Mouse (Mus musculus): ENCODE results near the gene Lpp. TPM values are rescaled to one million over a fixed set of nuclear protein-coding genes. Genes with fewer than 3 reads are reported as not detected.

Lpp gene
- polyA plus RNA-seq, 1 experiment from 2014 or later, result 10.3 TPM

- 58% methylated on average over 4 of the region's 4 CpGs for WGBS (ENCODE audit: insufficient replicate concordance)
- H3K4me2 ChIP-seq (ENCODE audit: low read depth, low read length), result no peak overlapping the region
- H3K9ac ChIP-seq (ENCODE audit: low read depth, low read length), result no peak overlapping the region
- H3K4me3 ChIP-seq (ENCODE audit: low read depth, low read length), result no peak overlapping the region
- no peak overlapping the region for H3K27ac ChIP-seq (ENCODE audit: low read length)
- ATAC-seq (ENCODE audit: low read depth), result no peak
- no peaks in the 10 kb centered on the region for H3K9me3 ChIP-seq (replicated peaks; ENCODE audit: control insufficient read depth, low read length)
- no peaks in the 10 kb centered on the region for H3K27me3 ChIP-seq (ENCODE audit: control insufficient read depth, insufficient read depth, low read depth, low read length)
- no peaks in the 10 kb centered on the region for H3K4me1 ChIP-seq (ENCODE audit: control insufficient read depth, low read depth, low read length)
- H3K36me3 ChIP-seq (ENCODE audit: control insufficient read depth, insufficient read depth), result no peaks in the 10 kb centered on the region
These were observed 145.7 kb downstream of the Lpp start for GRCm38 (mm10) chr16:24539003-24539402.

DNA sequence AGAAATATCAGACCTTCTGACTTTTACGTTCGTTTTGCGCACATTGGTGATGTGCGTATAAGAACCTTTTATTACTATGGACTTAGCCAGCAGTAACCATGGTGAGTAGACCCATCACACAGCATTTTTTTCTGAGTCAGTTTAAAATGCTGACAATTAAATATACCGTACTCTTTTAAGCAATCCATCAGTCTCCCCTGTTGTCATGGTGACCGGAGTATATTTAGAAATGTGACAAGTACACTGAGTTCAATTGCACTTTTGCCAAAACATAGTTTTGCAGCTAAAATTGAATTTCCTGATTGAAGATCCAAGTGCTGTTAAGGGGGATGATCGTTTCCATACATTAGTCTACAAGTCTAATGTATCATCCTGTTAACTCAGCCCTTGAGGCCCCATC, 149.6 kb downstream of the Lpp start:
- H3K4me1 ChIP-seq (ENCODE audit: control insufficient read depth, low read depth, low read length), result no peaks in the 10 kb centered on the region
- no peak for ATAC-seq (ENCODE audit: low read depth)
- H3K9ac ChIP-seq (ENCODE audit: low read depth, low read length), result no peak overlapping the region
- H3K9me3 ChIP-seq (replicated peaks; ENCODE audit: control insufficient read depth, low read length), result no peaks in the 10 kb centered on the region
- H3K36me3 ChIP-seq (ENCODE audit: control insufficient read depth, insufficient read depth), result no peaks in the 10 kb centered on the region
- no peaks in the 10 kb centered on the region for H3K27me3 ChIP-seq (ENCODE audit: control insufficient read depth, insufficient read depth, low read depth, low read length)
- WGBS (ENCODE audit: insufficient replicate concordance), result 75% methylated on average over 7 of the region's 7 CpGs
- no peak overlapping the region for H3K27ac ChIP-seq (ENCODE audit: low read length)
- H3K4me3 ChIP-seq (ENCODE audit: low read depth, low read length), result no peak overlapping the region
- H3K4me2 ChIP-seq (ENCODE audit: low read depth, low read length), result no peak overlapping the region

- Histone ChIP-seq H3K4me2 (ENCODE audit: low read depth, low read length) (no peak overlapping the region), H3K36me3 (ENCODE audit: control insufficient read depth, insufficient read depth) (no peaks in the 10 kb centered on the region), H3K4me1 (ENCODE audit: control insufficient read depth, low read depth, low read length) (no peaks in the 10 kb centered on the region), H3K9ac (ENCODE audit: low read depth, low read length) (no peak overlapping the region), H3K4me3 (ENCODE audit: low read depth, low read length) (no peak overlapping the region), H3K27ac (ENCODE audit: low read length) (no peak overlapping the region), H3K9me3 (replicated peaks; ENCODE audit: control insufficient read depth, low read length) (no peaks in the 10 kb centered on the region), H3K27me3 (ENCODE audit: control insufficient read depth, insufficient read depth, low read depth, low read length) (no peaks in the 10 kb centered on the region)
- no peak for ATAC-seq (ENCODE audit: low read depth)
- 69% methylated on average over 5 of the region's 5 CpGs for WGBS (ENCODE audit: insufficient replicate concordance)
These were observed 152.1 kb downstream of the Lpp start for GRCm38 (mm10) chr16:24545366-24545765.

- WGBS (ENCODE audit: insufficient replicate concordance), result 64% methylated on average over 4 of the region's 4 CpGs
These were observed 165.2 kb downstream of the Lpp start for GRCm38 (mm10) chr16:24558458-24558857.

DNA sequence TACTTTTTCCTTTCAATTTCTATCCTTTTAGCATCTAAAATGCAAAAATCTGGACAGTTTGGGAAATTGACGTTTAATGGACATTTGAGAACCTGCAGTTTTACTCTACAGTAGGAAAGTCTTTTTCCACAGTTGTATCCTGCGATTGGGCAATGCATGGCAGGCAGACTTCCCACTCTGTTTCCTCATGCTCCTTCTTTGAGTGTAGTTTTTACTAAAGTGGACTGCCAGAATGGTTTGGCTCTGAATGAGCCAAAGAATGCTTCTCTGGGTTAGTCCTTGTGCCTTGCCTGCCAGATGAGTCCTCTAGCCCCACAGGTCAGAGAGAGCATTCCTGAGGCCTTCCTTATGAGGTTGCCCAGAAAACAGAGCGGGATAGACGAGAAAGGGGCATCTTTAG, 166.5 kb downstream of the Lpp start:
- ATAC-seq (ENCODE audit: low read depth), result no peak
- no peaks in the 10 kb centered on the region for H3K4me1 ChIP-seq (ENCODE audit: control insufficient read depth, low read depth, low read length)
- 58% methylated on average over 4 of the region's 4 CpGs for WGBS (ENCODE audit: insufficient replicate concordance)

More at GRCm38 (mm10) chr16:24558458-24558857, 165.2 kb downstream of the Lpp start:
- no peak for ATAC-seq (ENCODE audit: low read depth)
- Histone ChIP-seq H3K27ac (ENCODE audit: low read length) (no peak overlapping the region), H3K9me3 (replicated peaks; ENCODE audit: control insufficient read depth, low read length) (no peaks in the 10 kb centered on the region), H3K4me1 (ENCODE audit: control insufficient read depth, low read depth, low read length) (no peaks in the 10 kb centered on the region), H3K27me3 (ENCODE audit: control insufficient read depth, insufficient read depth, low read depth, low read length) (no peaks in the 10 kb centered on the region), H3K9ac (ENCODE audit: low read depth, low read length) (no peak overlapping the region), H3K4me2 (ENCODE audit: low read depth, low read length) (no peak overlapping the region), H3K36me3 (ENCODE audit: control insufficient read depth, insufficient read depth) (no peaks in the 10 kb centered on the region), H3K4me3 (ENCODE audit: low read depth, low read length) (no peak overlapping the region)

DNA sequence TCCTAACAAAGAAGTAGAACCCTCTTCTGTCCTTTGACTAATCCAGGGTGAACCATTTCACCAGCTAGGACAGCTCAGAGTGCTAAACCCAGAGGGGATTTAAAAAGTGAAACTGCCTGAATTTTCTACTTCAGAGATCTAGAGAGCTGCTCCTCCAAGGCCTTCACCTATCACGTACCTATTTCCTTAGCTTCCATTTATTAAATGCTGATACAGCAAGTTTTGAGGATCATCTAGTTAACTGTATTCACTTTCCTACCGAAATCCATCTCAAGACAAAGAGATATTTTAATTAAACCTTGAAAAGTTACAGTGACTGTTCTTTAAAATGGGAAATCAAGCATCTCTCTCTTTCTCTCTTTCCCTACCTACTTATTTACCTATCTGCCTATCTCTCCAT, 167.7 kb downstream of the Lpp start:
- WGBS (ENCODE audit: insufficient replicate concordance), result 61% methylated on average over 2 of the region's 2 CpGs

More for the DNA sequence above, 166.5 kb downstream of the Lpp start:
- Histone ChIP-seq H3K9ac (ENCODE audit: low read depth, low read length) (no peak overlapping the region), H3K4me3 (ENCODE audit: low read depth, low read length) (no peak overlapping the region), H3K27ac (ENCODE audit: low read length) (no peak overlapping the region), H3K27me3 (ENCODE audit: control insufficient read depth, insufficient read depth, low read depth, low read length) (no peaks in the 10 kb centered on the region), H3K9me3 (replicated peaks; ENCODE audit: control insufficient read depth, low read length) (no peaks in the 10 kb centered on the region), H3K36me3 (ENCODE audit: control insufficient read depth, insufficient read depth) (no peaks in the 10 kb centered on the region), H3K4me2 (ENCODE audit: low read depth, low read length) (no peak overlapping the region)

GRCm38 (mm10) chr16:24561602-24562001, 168.3 kb downstream of the Lpp start:
- Histone ChIP-seq H3K9ac (ENCODE audit: low read depth, low read length) (no peak overlapping the region), H3K4me1 (ENCODE audit: control insufficient read depth, low read depth, low read length) (no peaks in the 10 kb centered on the region), H3K4me2 (ENCODE audit: low read depth, low read length) (no peak overlapping the region), H3K9me3 (replicated peaks; ENCODE audit: control insufficient read depth, low read length) (no peaks in the 10 kb centered on the region), H3K27me3 (ENCODE audit: control insufficient read depth, insufficient read depth, low read depth, low read length) (no peaks in the 10 kb centered on the region), H3K36me3 (ENCODE audit: control insufficient read depth, insufficient read depth) (no peaks in the 10 kb centered on the region), H3K27ac (ENCODE audit: low read length) (no peak overlapping the region), H3K4me3 (ENCODE audit: low read depth, low read length) (no peak overlapping the region)
- 50% methylated on average over 4 of the region's 4 CpGs for WGBS (ENCODE audit: insufficient replicate concordance)
- ATAC-seq (ENCODE audit: low read depth), result no peak

More for the DNA sequence above, 167.7 kb downstream of the Lpp start:
- H3K4me2 ChIP-seq (ENCODE audit: low read depth, low read length), result no peak overlapping the region
- H3K9ac ChIP-seq (ENCODE audit: low read depth, low read length), result no peak overlapping the region
- H3K4me1 ChIP-seq (ENCODE audit: control insufficient read depth, low read depth, low read length), result no peaks in the 10 kb centered on the region
- no peak for ATAC-seq (ENCODE audit: low read depth)
- H3K27me3 ChIP-seq (ENCODE audit: control insufficient read depth, insufficient read depth, low read depth, low read length), result no peaks in the 10 kb centered on the region
- H3K27ac ChIP-seq (ENCODE audit: low read length), result no peak overlapping the region
- H3K4me3 ChIP-seq (ENCODE audit: low read depth, low read length), result no peak overlapping the region
- no peaks in the 10 kb centered on the region for H3K36me3 ChIP-seq (ENCODE audit: control insufficient read depth, insufficient read depth)
- H3K9me3 ChIP-seq (replicated peaks; ENCODE audit: control insufficient read depth, low read length), result no peaks in the 10 kb centered on the region

- ATAC-seq (ENCODE audit: low read depth), result no peak
- H3K27me3 ChIP-seq (ENCODE audit: control insufficient read depth, insufficient read depth, low read depth, low read length), result no peaks in the 10 kb centered on the region
- H3K4me1 ChIP-seq (ENCODE audit: control insufficient read depth, low read depth, low read length), result no peaks in the 10 kb centered on the region
- H3K4me2 ChIP-seq (ENCODE audit: low read depth, low read length), result no peak overlapping the region
- H3K4me3 ChIP-seq (ENCODE audit: low read depth, low read length), result no peak overlapping the region
- WGBS (ENCODE audit: insufficient replicate concordance), result 58% methylated on average over 7 of the region's 7 CpGs
- no peaks in the 10 kb centered on the region for H3K36me3 ChIP-seq (ENCODE audit: control insufficient read depth, insufficient read depth)
- H3K9ac ChIP-seq (ENCODE audit: low read depth, low read length), result no peak overlapping the region
- H3K9me3 ChIP-seq (replicated peaks; ENCODE audit: control insufficient read depth, low read length), result no peaks in the 10 kb centered on the region
- H3K27ac ChIP-seq (ENCODE audit: low read length), result no peak overlapping the region
These were observed 172.0 kb downstream of the Lpp start for GRCm38 (mm10) chr16:24565311-24565710.

DNA sequence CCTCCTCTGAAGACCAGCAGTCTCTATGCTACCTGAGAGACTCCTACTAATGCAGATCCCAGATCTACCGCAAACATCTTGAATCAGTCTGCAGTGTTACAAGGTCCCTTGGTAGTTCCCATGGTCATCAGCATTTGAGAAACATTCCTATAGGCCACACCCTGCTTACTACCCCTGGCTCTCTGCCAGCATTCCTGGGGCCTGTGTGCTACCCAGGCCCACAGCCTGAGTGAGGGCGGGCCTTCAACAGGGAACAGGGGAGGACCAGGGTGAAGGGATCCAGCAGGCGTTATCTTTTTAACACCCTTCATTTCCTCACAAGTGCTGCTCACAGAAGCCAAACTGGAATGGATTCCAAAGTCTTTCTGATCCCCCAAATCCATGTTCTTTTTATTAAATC, 173.0 kb downstream of the Lpp start:
- Histone ChIP-seq H3K36me3 (ENCODE audit: control insufficient read depth, insufficient read depth) (no peaks in the 10 kb centered on the region), H3K27ac (ENCODE audit: low read length) (no peak overlapping the region), H3K4me2 (ENCODE audit: low read depth, low read length) (no peak overlapping the region), H3K9me3 (replicated peaks; ENCODE audit: control insufficient read depth, low read length) (no peaks in the 10 kb centered on the region), H3K27me3 (ENCODE audit: control insufficient read depth, insufficient read depth, low read depth, low read length) (no peaks in the 10 kb centered on the region), H3K4me3 (ENCODE audit: low read depth, low read length) (no peak overlapping the region), H3K9ac (ENCODE audit: low read depth, low read length) (no peak overlapping the region), H3K4me1 (ENCODE audit: control insufficient read depth, low read depth, low read length) (no peaks in the 10 kb centered on the region)
- no peak for ATAC-seq (ENCODE audit: low read depth)
- WGBS (ENCODE audit: insufficient replicate concordance), result 56% methylated on average over 3 of the region's 3 CpGs
